Mouse (Mus musculus): ENCODE results near the gene Resp18. TPM values are rescaled to one million over a fixed set of nuclear protein-coding genes. Genes with fewer than 3 reads are reported as not detected.

Resp18 gene
- polyA plus RNA-seq, 1 experiment from 2014 or later: 13.4 TPM

DNA sequence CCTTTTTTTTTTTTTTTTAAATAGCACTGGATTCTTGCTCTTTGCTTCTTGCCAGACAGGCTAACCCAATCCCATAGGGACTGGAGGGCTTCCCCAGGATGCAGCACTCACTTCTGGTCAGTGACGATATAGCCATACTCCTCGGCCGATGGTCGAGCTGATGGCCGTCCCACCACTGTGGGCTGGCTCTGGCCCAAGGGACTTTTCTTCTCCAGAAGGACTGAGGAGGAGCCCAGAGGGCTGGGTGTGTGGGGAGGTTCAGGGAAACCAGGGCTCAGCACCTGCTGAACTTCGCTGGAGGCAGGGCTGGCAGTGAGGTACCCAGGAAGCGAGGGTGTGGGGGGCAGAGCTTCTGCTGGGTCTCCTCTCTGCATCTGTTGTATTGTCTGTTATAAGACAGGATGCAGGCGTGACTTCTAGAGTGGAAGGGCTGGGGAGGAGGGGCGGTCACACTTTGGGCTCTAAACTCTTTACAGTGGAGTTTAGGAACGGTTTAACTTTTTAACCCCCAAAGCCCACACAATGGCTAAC, 22.6 kb downstream of the Resp18 start:
- ATAC-seq (replicated peaks; ENCODE audit: low FRiP score, low TSS enrichment, low read depth) (no peak), DNase-seq (ENCODE audit: low spot score) (no peak)
- Histone ChIP-seq H3K36me3 (ENCODE audit: control insufficient read depth, insufficient read depth, low read length) (no peaks in the 10 kb centered on the region), H3K4me1 (replicated peaks; ENCODE audit: control insufficient read depth, insufficient read depth, low read length) (0 out of 2 replicates have a peak, but pooled peaks cover 5% of the 10 kb centered on the region), H3K4me2 (ENCODE audit: low read length) (no peak overlapping the region), H3K27me3 (replicated peaks; ENCODE audit: control insufficient read depth, insufficient read depth, low read length) (no peaks in the 10 kb centered on the region), H3K9ac (ENCODE audit: low read length) (no peak overlapping the region), H3K4me3 (ENCODE audit: low read depth, low read length) (no peak overlapping the region), H3K9me3 (ENCODE audit: control insufficient read depth, low read length) (no peaks in the 10 kb centered on the region), H3K27ac (ENCODE audit: low read depth) (no peak overlapping the region)
- WGBS: 63% methylated on average over 10 of the region's 10 CpGs

DNA sequence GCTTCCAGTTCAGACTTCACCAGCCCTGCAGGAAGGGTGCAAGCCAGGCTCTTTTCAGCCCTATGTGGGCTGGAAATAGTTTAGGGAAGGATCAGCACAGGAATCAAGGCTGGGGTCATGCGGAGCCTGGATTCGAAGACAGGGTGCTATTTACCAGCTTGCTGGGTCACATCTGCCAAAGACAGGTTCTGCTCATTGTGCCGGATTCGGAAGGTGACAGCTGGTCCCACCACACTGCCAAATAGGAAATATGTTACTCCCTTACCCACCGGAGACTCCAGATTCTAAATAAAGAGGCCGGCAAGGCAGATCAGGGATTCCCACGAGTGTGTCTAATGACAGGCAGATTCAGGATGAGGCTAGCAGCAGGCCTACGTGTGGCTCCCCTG, 23.6 kb downstream of the Resp18 start:
- H3K4me1 ChIP-seq (replicated peaks; ENCODE audit: control insufficient read depth, insufficient read depth, low read length): 0 out of 2 replicates have a peak, but pooled peaks cover 5% of the 10 kb centered on the region

DNA sequence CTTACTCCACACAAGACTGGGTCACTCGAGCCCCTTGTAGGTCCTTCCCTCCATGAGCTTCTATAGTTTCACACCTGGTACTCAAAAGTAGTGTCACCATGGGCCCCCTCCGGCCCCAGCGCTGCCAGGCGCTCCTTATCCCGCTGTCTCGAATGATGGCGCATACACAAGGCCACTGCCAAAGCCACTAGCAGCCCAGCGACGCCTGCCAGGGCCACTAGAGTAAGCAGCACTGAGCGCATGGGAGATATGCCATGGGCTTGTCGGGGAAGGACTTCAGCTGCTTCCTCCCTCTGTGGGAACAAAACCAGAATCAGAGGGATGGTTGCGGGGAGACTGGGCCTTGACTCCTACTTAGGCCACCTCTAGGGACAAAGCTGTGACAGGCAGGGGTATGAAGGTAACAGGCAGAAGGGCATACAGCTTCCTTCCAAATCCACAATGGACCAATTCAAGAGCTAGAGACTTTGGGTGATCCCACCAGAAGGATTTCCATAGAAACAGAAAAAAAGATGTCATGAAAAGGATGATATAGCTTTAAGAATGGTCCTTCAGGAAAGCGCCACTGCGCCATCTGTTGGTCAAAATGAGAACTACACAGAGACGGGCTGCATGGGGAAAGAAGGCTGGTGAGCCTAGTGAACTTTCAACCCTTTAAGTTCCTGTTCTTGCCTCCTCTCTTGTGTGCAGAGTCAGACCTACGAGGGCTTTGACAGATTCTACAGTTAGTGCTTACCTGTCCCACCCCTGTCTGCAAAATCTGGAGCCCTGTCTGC, 24.2 kb downstream of the Resp18 start:
- no peaks in the 10 kb centered on the region for H3K27me3 ChIP-seq (replicated peaks; ENCODE audit: control insufficient read depth, insufficient read depth, low read length)
- no peak overlapping the region for H3K4me3 ChIP-seq (ENCODE audit: low read depth, low read length)
- H3K9ac ChIP-seq (ENCODE audit: low read length): no peak overlapping the region
- H3K4me1 ChIP-seq (replicated peaks; ENCODE audit: control insufficient read depth, insufficient read depth, low read length): 0 out of 2 replicates have a peak, but pooled peaks cover 5% of the 10 kb centered on the region
- no peak overlapping the region for H3K27ac ChIP-seq (ENCODE audit: low read depth)
- no peaks in the 10 kb centered on the region for H3K36me3 ChIP-seq (ENCODE audit: control insufficient read depth, insufficient read depth, low read length)
- no peaks in the 10 kb centered on the region for H3K9me3 ChIP-seq (ENCODE audit: control insufficient read depth, low read length)
- DNase-seq (ENCODE audit: low spot score): peak; percentile 95
- WGBS: 63% methylated on average over 16 of the region's 16 CpGs
- H3K4me2 ChIP-seq (ENCODE audit: low read length): no peak overlapping the region
- ATAC-seq (replicated peaks; ENCODE audit: low FRiP score, low TSS enrichment, low read depth): no peak

More for the DNA sequence above, 23.6 kb downstream of the Resp18 start:
- 73% methylated on average over 8 of the region's 8 CpGs for WGBS
- no peak for DNase-seq (ENCODE audit: low spot score)
- Histone ChIP-seq H3K9ac (ENCODE audit: low read length) (no peak overlapping the region), H3K36me3 (ENCODE audit: control insufficient read depth, insufficient read depth, low read length) (no peaks in the 10 kb centered on the region), H3K9me3 (ENCODE audit: control insufficient read depth, low read length) (no peaks in the 10 kb centered on the region), H3K4me3 (ENCODE audit: low read depth, low read length) (no peak overlapping the region), H3K27ac (ENCODE audit: low read depth) (no peak overlapping the region), H3K4me2 (ENCODE audit: low read length) (no peak overlapping the region), H3K27me3 (replicated peaks; ENCODE audit: control insufficient read depth, insufficient read depth, low read length) (no peaks in the 10 kb centered on the region)
- ATAC-seq (replicated peaks; ENCODE audit: low FRiP score, low TSS enrichment, low read depth): no peak

DNA sequence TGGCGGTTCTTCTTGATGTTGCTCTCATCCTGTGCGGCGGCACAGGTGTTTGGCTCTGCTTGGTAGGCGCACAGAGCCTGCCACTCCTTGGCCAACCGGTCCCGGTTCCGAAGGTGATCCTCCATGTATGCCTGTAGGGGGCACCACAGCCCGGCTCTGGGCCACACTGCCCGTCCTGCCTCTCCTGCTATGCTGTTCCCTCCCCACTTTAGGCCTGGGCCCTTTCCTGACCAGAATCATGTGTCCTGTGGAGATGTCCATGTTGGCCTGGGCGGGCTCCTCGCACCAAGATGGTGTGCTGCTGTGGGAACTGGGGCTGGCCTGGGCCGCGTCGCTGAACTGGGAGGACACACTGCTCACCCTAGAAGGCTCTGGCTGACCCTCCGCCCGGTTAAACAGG, 25.2 kb downstream of the Resp18 start:
- Histone ChIP-seq H3K27ac (ENCODE audit: low read depth) (no peak overlapping the region), H3K4me1 (replicated peaks; ENCODE audit: control insufficient read depth, insufficient read depth, low read length) (peaks cover 10% of the 10 kb centered on the region), H3K4me2 (ENCODE audit: low read length) (no peak overlapping the region), H3K27me3 (replicated peaks; ENCODE audit: control insufficient read depth, insufficient read depth, low read length) (no peaks in the 10 kb centered on the region), H3K9me3 (ENCODE audit: control insufficient read depth, low read length) (no peaks in the 10 kb centered on the region), H3K9ac (ENCODE audit: low read length) (no peak overlapping the region), H3K36me3 (ENCODE audit: control insufficient read depth, insufficient read depth, low read length) (no peaks in the 10 kb centered on the region), H3K4me3 (ENCODE audit: low read depth, low read length) (no peak overlapping the region)
- DNase-seq (ENCODE audit: low spot score) (no peak), ATAC-seq (replicated peaks; ENCODE audit: low FRiP score, low TSS enrichment, low read depth) (no peak)
- 81% methylated on average over 16 of the region's 16 CpGs for WGBS

DNA sequence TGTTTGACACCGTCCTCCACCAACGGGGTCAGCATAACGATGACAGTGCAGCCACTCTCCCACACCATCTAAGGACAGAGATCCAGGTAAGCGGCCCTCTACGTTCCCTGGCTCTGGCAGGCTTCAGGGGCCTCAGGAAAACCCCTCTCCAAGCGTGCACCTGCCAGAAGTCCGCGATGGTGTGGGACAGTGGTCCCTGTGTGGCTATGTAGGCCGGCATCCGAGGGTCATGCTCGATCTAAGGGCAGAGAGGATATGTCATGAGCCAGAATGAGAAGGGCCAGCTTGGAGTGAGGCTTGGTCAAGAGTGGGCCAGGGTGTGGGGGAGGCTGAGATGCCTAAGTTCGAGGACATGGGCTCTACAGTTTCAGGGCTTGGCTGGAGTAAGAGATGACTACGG, 25.9 kb downstream of the Resp18 start:
- Histone ChIP-seq H3K36me3 (ENCODE audit: control insufficient read depth, insufficient read depth, low read length) (no peaks in the 10 kb centered on the region), H3K4me3 (ENCODE audit: low read depth, low read length) (no peak overlapping the region), H3K9me3 (ENCODE audit: control insufficient read depth, low read length) (no peaks in the 10 kb centered on the region), H3K4me2 (ENCODE audit: low read length) (no peak overlapping the region), H3K27ac (ENCODE audit: low read depth) (no peak overlapping the region), H3K4me1 (replicated peaks; ENCODE audit: control insufficient read depth, insufficient read depth, low read length) (peaks cover 15% of the 10 kb centered on the region), H3K27me3 (replicated peaks; ENCODE audit: control insufficient read depth, insufficient read depth, low read length) (no peaks in the 10 kb centered on the region), H3K9ac (ENCODE audit: low read length) (no peak overlapping the region)
- WGBS: 73% methylated on average over 13 of the region's 13 CpGs
- DNase-seq (ENCODE audit: low spot score) (no peak), ATAC-seq (replicated peaks; ENCODE audit: low FRiP score, low TSS enrichment, low read depth) (no peak)

DNA sequence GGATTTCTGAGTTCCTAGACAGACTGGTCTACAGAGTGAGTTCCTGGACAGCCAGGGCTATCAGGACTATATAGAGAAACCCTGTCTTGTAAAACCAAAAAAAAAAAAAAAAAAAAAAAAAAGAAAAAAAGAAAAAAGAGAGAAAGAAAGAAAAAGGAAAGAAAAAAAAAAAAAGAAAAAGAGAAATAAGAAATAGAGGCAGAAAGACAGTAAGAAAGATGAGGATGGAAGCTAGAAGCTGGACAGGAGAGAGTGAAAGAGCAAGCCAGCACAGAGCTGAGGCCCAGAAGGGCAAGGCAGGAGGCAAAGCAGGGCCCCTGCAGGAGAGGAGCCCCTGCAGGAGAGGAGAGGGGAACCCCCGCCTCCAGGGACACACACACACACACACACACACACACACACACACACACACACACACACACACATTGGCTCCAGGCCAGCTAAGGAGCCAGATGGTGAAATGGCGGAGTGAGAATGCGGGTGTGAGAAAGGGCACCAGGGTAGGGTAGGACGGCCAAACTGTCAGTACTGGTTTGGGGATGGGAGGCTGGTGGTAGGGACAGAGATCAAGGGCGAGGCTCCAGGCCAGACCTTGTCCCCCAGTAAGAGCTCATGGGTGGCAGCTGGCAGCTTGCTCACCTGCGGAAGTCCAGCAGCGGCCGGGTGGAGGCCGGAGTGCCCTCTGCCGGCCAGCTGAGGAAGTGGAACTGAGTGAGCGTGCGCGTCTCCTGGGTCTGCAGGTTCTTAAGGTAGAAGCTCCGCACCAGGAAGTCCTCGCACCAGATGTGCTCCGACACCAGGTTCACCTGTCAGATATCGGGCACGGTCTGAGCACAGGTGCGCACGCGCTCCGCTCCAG, 26.9 kb downstream of the Resp18 start:
- Histone ChIP-seq H3K27ac (ENCODE audit: low read depth) (no peak overlapping the region), H3K4me2 (ENCODE audit: low read length) (peak overlapping the region; percentile 54), H3K9me3 (ENCODE audit: control insufficient read depth, low read length) (no peaks in the 10 kb centered on the region), H3K9ac (ENCODE audit: low read length) (no peak overlapping the region), H3K27me3 (replicated peaks; ENCODE audit: control insufficient read depth, insufficient read depth, low read length) (no peaks in the 10 kb centered on the region), H3K4me1 (replicated peaks; ENCODE audit: control insufficient read depth, insufficient read depth, low read length) (peaks cover 15% of the 10 kb centered on the region), H3K4me3 (ENCODE audit: low read depth, low read length) (no peak overlapping the region), H3K36me3 (ENCODE audit: control insufficient read depth, insufficient read depth, low read length) (no peaks in the 10 kb centered on the region)
- DNase-seq (ENCODE audit: low spot score) (peak; percentile 88), ATAC-seq (replicated peaks; ENCODE audit: low FRiP score, low TSS enrichment, low read depth) (peak; percentile 67)
- WGBS: 5% methylated on average over 21 of the region's 22 CpGs

DNA sequence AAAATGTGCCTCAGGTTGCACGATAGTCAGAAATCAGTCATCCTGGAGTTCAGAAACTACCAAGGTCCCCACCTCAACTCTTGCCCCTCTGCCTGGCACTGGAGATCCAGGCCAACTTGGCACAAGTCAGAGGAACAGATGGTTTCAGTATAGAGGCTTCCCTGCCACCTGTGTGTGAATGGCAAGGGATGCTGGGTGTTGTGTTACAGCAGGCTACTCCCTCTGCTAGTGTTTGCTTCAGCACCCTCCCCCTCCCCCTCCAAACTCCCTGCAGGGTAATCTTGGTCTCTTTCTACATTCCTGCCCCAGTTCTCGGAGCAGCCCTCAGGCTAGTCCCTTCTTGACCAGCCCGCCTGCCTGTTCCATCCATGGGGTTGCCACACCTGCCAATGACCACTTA, 27.7 kb downstream of the Resp18 start:
- DNase-seq (ENCODE audit: low spot score) (no peak), ATAC-seq (replicated peaks; ENCODE audit: low FRiP score, low TSS enrichment, low read depth) (no peak)
- H3K9ac ChIP-seq (ENCODE audit: low read length): no peak overlapping the region
- H3K27me3 ChIP-seq (replicated peaks; ENCODE audit: control insufficient read depth, insufficient read depth, low read length): no peaks in the 10 kb centered on the region
- H3K36me3 ChIP-seq (ENCODE audit: control insufficient read depth, insufficient read depth, low read length): no peaks in the 10 kb centered on the region
- no peaks in the 10 kb centered on the region for H3K9me3 ChIP-seq (ENCODE audit: control insufficient read depth, low read length)
- H3K4me1 ChIP-seq (replicated peaks; ENCODE audit: control insufficient read depth, insufficient read depth, low read length): peaks cover 15% of the 10 kb centered on the region
- H3K27ac ChIP-seq (ENCODE audit: low read depth): no peak overlapping the region
- no peak overlapping the region for H3K4me2 ChIP-seq (ENCODE audit: low read length)
- 75% methylated on average over 3 of the region's 3 CpGs for WGBS
- no peak overlapping the region for H3K4me3 ChIP-seq (ENCODE audit: low read depth, low read length)

DNA sequence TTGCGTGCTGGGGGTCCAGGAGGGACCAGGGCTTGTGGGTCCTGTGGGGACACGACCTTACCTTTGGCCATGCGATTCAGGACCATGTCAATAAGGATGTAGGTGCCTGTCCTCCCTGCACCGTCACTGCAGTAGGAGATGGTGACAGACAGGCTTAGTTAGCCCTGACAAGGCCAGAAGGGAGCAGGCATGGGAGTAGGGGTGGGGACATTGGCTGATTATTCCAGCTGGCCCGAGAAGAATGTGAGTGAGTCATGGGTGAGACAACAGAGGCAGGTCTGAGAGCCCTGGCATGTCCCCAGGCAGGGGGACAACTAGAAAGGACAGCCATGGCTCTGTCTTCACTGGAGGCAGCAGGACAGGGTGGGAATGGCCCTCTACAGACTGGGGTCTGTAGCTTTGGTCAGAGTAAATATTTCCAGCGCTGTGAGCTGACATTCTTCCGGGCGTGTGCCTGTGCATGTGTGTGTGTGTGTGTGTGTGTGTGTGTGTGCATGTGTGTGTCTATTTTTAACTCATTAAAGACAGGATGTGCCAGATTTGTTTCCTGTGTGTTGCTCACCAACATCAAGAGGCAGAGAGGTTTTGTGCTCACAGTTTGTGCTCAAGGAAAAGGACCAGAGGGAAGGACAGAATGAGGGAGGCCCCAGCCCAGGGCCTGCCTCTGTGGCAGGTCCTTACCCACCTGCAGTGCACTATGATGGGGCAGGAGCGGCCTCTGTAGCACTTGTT, 30.0 kb downstream of the Resp18 start:
- H3K27ac ChIP-seq (ENCODE audit: low read depth): peak overlapping the region; percentile 43; the same call in 1 of the 2 replicates
- DNase-seq (ENCODE audit: low spot score): no peak

More for the DNA sequence above, 30.0 kb downstream of the Resp18 start:
- Histone ChIP-seq H3K27me3 (replicated peaks; ENCODE audit: control insufficient read depth, insufficient read depth, low read length) (no peaks in the 10 kb centered on the region), H3K4me2 (ENCODE audit: low read length) (no peak overlapping the region), H3K9ac (ENCODE audit: low read length) (no peak overlapping the region), H3K9me3 (ENCODE audit: control insufficient read depth, low read length) (no peaks in the 10 kb centered on the region), H3K4me1 (replicated peaks; ENCODE audit: control insufficient read depth, insufficient read depth, low read length) (peaks cover 15% of the 10 kb centered on the region), H3K36me3 (ENCODE audit: control insufficient read depth, insufficient read depth, low read length) (peaks cover 7% of the 10 kb centered on the region; the same call in 1 of the 2 replicates), H3K4me3 (ENCODE audit: low read depth, low read length) (no peak overlapping the region)
- ATAC-seq (replicated peaks; ENCODE audit: low FRiP score, low TSS enrichment, low read depth): peak; percentile 18; the same call in 1 of the 2 replicates
- 39% methylated on average over 9 of the region's 9 CpGs for WGBS

All from intestine, embryonic 14.5 days (tissue).